Mouse (Mus musculus): ENCODE data around the gene Mex3a.

- TF ChIP-seq POLR2A (IDR thresholded peaks at IDR 0.05; ENCODE audit: extremely low read depth, insufficient read depth, low read length) (no peak), CTCF (IDR thresholded peaks at IDR 0.05; ENCODE audit: low read depth, low read length) (no peak)
Observed at GRCm38 (mm10) chr3:88487396-88487795, 44.8 kb upstream of the Mex3a start.

Measured in liver, adult 2 months (tissue).